Mouse (Mus musculus) limb, embryonic 11.5 days (tissue): ENCODE data around the gene Exosc6. TPM values are rescaled to one million over a fixed set of nuclear protein-coding genes. Genes with fewer than 3 reads are reported as not detected.

Source experiments
- ATAC-seq: fragments of 200-750 bp; cut with Nextera tagmentation; 2 replicates; pipeline ENCODE4 v1.8.0; 2017; ENCODE audit warnings: low read depth; ENCODE audit not compliant: insufficient number of reproducible peaks, low FRiP score, low TSS enrichment
- DNase-seq: peaks from one replicate; pipeline ENCODE4 v3.0.0-alpha.2; 2015; ENCODE audit warnings: low spot score
- H3K27ac ChIP-seq: fragments of 300-500 bp; sonication (generic); replicated peaks from 2 replicates; pipeline ENCODE4 v1.5.1; 2014; ENCODE audit warnings: low read depth, mild to moderate bottlenecking, low read length
- H3K27me3 ChIP-seq: fragments of 300-500 bp; sonication (generic); 2 replicates; pipeline ENCODE4 v1.6.1; 2014; ENCODE audit warnings: mild to moderate bottlenecking, low read length, mixed read lengths; ENCODE audit not compliant: control insufficient read depth, insufficient read depth
- H3K36me3 ChIP-seq: fragments of 300-500 bp; sonication (generic); 2 replicates; pipeline ENCODE4 v1.6.1; 2014; ENCODE audit warnings: mild to moderate bottlenecking, low read length, moderate library complexity, mixed read lengths; ENCODE audit not compliant: control insufficient read depth, insufficient read depth
- H3K4me1 ChIP-seq: fragments of 300-500 bp; sonication (generic); 2 replicates; pipeline ENCODE4 v1.6.1; 2014; ENCODE audit warnings: low read length, mixed read lengths; ENCODE audit not compliant: control insufficient read depth, insufficient read depth
- H3K4me2 ChIP-seq: fragments of 300-500 bp; sonication (generic); 2 replicates; pipeline ENCODE4 v1.6.1; 2014; ENCODE audit warnings: low read depth, mild to moderate bottlenecking, moderate library complexity; ENCODE audit not compliant: severe bottlenecking
- H3K4me3 ChIP-seq: fragments of 300-500 bp; sonication (generic); 2 replicates; pipeline ENCODE4 v1.5.1; 2014; ENCODE audit warnings: low read depth, low read length
- H3K9ac ChIP-seq: fragments of 300-500 bp; sonication (generic); 2 replicates; pipeline ENCODE4 v1.6.1; 2014; ENCODE audit warnings: mild to moderate bottlenecking, low read length
- H3K9me3 ChIP-seq: fragments of 300-500 bp; sonication (generic); 2 replicates; pipeline ENCODE4 v1.6.1; 2016; ENCODE audit warnings: low read length; ENCODE audit not compliant: control insufficient read depth
- WGBS: fragments of 180-500 bp; shearing (Covaris S2); extraction: QIAGEN DNeasy Blood & Tissue Kit; methylation state at CpG from one replicate; pipeline ENCODE4 v1.1.7; 2014; 5-methylcytosine and 5-hydroxymethylcytosine counted together
- polyA plus RNA-seq: library from polyadenylated mRNA; unstranded; fragments of >200 nt; fragmentation: Nextera tagmentation; extraction: Ambion mirVana; gene quantifications from 2 replicates; pipeline ENCODE4 v1.2.1, GENCODE M21; 2014

Exosc6 gene
- polyA plus RNA-seq, 1 experiment from 2014 or later = 31.1 TPM

DNA sequence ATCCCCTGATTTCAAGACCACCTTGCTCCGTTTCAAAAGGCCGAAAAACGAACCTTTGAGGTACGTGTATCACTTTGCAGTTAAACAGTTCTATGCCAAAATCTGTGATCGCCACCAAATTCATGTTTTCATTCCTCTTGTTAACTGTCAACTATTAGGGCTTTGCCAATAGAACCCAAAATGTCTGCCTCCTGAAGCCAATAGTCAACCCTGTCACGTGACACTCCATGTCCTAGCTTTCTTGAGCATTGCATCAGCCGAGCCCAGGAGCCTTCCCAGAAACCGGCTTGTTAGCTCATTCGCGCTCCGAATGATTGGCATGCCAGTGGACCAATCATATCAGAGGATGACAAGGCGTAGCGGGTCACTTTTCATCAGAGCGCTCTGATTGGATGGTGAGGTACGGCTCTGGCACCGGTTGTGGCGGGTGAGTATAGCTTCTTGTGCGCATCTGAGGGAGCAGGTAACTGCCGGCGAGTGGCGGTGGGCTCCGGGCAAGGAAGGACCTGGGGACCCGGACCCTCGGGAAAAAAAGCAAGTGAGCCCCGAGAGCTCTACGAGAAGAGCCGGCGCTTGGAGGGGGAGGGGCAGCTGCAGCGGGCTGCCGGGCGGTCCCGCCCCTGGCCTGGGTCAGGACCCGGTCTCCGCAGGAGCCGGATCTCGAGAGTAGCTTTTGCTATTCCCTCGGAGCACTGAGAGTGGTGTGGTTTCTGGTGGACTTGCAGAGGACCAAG lies 22.5 kb upstream of the Exosc6 start:
- peak overlapping the region; percentile 68 for H3K27ac ChIP-seq
- H3K4me1 ChIP-seq = peaks cover 8% of the 10 kb centered on the region
- H3K36me3 ChIP-seq = peaks cover 11% of the 10 kb centered on the region; the same call in 1 of the 2 replicates
- H3K9me3 ChIP-seq = no peaks in the 10 kb centered on the region
- peak overlapping the region; percentile 75 for H3K9ac ChIP-seq
- no peaks in the 10 kb centered on the region for H3K27me3 ChIP-seq
- peak overlapping the region; percentile 68 for H3K4me2 ChIP-seq
- ATAC-seq (peak; percentile 97), DNase-seq (peak; percentile 97)
- H3K4me3 ChIP-seq = peak overlapping the region; percentile 67
- 5% methylated on average over 37 of the region's 37 CpGs for WGBS

DNA sequence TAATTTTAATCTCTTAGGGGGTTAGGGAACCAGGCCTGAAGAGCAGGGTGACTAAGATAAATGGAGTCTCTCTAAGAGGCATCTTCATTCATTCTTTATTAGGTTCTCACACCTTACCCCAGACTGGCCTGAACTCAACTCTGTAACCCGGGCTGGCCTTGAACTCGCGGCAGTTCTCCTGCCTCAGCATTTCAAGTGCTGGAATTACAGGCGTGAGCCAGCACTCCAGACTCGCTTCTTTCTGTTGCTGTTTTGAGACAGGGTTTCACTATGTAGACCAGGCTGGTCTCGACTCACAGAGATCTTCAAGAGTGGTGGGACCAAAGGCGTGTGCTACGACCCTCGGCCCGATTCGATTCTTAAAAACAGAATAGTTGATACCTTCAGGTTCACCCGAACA lies 21.9 kb upstream of the Exosc6 start:
- peaks cover 11% of the 10 kb centered on the region; the same call in 1 of the 2 replicates for H3K36me3 ChIP-seq
- 17% methylated on average over 12 of the region's 12 CpGs for WGBS
- H3K9ac ChIP-seq = peak overlapping the region; percentile 75
- no peaks in the 10 kb centered on the region for H3K27me3 ChIP-seq
- DNase-seq = peak; percentile 61
- 0 out of 2 replicates have a peak, but pooled peaks have one; percentile 15 for ATAC-seq
- peaks cover 8% of the 10 kb centered on the region for H3K4me1 ChIP-seq
- H3K27ac ChIP-seq = peak overlapping the region; percentile 68
- peak overlapping the region; percentile 67 for H3K4me3 ChIP-seq
- no peaks in the 10 kb centered on the region for H3K9me3 ChIP-seq
- peak overlapping the region; percentile 68 for H3K4me2 ChIP-seq

DNA sequence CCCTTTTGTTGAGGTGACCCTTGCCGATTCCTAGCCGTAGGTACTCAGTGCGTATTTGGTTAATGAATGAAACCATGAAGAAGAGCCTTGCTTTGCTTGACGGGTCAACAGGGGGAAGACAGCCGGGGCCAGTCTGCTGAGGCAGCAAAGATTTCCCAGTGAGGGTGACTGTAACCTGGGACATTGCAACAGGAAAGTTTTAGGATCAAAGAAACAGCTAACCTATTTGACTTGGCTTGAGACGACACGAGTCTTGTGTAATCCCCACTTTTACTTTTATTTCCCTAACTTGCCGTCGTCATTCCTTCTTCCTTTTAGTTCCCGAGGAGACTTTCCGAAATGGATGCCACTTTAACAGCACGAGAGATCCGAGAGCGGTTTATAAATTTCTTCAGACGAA lies 19.5 kb upstream of the Exosc6 start:
- Histone ChIP-seq H3K9ac (no peak overlapping the region), H3K4me1 (peaks cover 8% of the 10 kb centered on the region), H3K4me2 (no peak overlapping the region), H3K9me3 (no peaks in the 10 kb centered on the region), H3K4me3 (no peak overlapping the region), H3K27ac (no peak overlapping the region), H3K36me3 (peaks cover 22% of the 10 kb centered on the region; the same call in 1 of the 2 replicates), H3K27me3 (no peaks in the 10 kb centered on the region)
- 93% methylated on average over 15 of the region's 15 CpGs for WGBS
- no peak for DNase-seq
- no peak for ATAC-seq

DNA sequence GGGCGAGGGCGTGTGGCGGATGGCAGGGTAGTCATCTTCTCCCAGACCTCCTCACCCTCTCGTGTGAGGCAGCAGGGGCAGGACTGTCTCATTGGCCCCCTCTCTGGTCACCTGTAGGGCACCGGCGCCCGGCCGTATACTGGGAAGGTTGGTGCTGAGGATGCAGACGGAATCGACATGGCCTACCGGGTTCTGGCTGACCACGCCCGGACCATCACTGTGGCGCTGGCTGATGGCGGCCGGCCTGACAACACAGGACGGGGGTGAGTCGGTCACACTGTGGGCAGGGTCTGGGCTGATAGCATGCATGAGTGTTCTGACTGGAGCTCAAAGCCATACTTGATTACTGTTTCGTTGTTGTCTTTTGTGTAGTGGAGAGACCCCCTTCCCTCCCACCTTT lies 13.6 kb upstream of the Exosc6 start:
- Histone ChIP-seq H3K27me3 (no peaks in the 10 kb centered on the region), H3K27ac (no peak overlapping the region), H3K9me3 (no peaks in the 10 kb centered on the region), H3K4me3 (no peak overlapping the region), H3K36me3 (peaks cover 55% of the 10 kb centered on the region), H3K4me1 (no peaks in the 10 kb centered on the region), H3K9ac (no peak overlapping the region), H3K4me2 (no peak overlapping the region)
- ATAC-seq (no peak), DNase-seq (no peak)
- WGBS = 95% methylated on average over 19 of the region's 19 CpGs

DNA sequence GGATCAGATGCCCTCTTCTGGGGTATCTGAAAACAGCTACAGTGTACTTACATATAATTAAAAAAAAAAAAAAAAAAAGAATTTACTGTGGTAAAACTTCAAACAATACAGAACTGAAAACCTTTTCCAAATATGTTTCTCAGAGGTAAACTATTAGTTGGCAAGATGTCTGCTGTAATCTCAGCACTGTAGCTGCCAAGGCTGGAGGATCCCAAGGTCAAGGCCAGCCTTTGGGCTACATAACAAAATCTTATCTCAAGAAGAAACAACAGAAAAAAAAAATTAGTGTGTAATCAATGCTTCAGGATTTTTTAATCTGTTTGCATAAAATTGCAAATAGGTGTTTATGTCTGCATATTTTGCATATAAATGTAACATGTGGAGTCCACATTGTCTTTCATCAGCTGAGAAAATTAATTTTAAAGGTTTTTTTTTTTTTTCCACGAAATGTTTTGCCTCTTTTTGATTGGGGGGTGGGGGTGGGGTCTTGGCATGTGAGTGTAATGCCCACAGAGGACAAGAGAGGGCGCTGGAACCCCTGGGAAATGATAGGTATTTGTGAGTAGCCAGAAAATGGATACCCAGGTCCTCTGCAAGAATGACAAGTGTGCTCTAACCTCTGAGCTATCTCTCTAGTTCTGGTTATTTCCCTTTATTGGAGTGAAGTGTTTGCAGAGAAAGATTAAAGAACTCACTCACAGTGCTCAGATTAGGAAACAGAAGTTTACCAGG lies 12.0 kb upstream of the Exosc6 start:
- Histone ChIP-seq H3K4me3 (no peak overlapping the region), H3K27ac (no peak overlapping the region), H3K9ac (no peak overlapping the region), H3K4me2 (no peak overlapping the region), H3K9me3 (no peaks in the 10 kb centered on the region), H3K4me1 (no peaks in the 10 kb centered on the region), H3K27me3 (no peaks in the 10 kb centered on the region), H3K36me3 (peaks cover 63% of the 10 kb centered on the region)
- ATAC-seq (no peak), DNase-seq (no peak)
- WGBS = 56% methylated on average over 2 of the region's 2 CpGs

DNA sequence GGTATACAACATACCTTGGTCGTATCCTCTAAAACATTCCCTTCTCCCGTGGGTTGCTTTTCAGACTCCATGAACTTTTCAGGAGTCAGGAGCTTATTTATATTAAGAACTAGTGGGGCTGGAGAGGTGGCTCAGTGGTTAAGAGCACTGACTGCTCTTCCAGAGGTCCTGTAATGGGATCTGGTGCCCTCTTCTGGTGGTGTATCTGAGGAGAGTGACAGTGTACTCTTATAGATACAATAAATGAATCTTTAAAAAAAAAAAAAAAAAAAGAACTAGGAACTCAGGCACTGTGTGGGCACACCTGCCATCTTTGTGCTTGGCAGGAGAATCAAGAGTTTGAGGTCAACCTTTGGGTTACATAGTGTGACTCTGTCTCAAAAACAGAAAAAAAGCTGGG lies 7.4 kb upstream of the Exosc6 start:
- Histone ChIP-seq H3K4me3 (no peak overlapping the region), H3K4me2 (no peak overlapping the region), H3K9ac (no peak overlapping the region), H3K4me1 (no peaks in the 10 kb centered on the region), H3K9me3 (no peaks in the 10 kb centered on the region), H3K36me3 (peaks cover 59% of the 10 kb centered on the region), H3K27ac (no peak overlapping the region), H3K27me3 (no peaks in the 10 kb centered on the region)
- ATAC-seq (no peak), DNase-seq (no peak)
- 90% methylated on average over 2 of the region's 2 CpGs for WGBS

DNA sequence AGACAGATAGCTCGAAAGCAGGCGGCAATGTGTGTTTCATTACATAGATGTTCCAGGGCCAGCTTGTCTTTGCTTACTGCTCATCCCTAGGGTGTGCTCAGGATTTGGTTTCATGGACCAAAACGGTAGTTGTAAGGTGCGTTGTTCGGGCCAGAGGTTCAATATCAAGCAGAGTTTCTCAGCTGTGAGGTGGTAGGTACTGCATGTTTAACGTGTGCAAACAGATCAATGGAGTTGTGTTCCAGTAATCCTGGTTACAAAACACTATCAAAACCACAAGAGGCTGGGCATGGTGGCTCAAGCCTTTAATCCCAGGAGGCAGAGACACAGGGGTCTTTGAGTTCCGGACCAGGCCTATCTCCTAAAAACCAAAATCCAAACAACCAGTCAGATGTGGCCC lies 7.0 kb upstream of the Exosc6 start:
- H3K27ac ChIP-seq = no peak overlapping the region
- H3K4me2 ChIP-seq = no peak overlapping the region
- H3K9ac ChIP-seq = no peak overlapping the region
- H3K36me3 ChIP-seq = peaks cover 60% of the 10 kb centered on the region
- no peak for DNase-seq
- H3K9me3 ChIP-seq = no peaks in the 10 kb centered on the region
- whole genome bisulfite sequencing = 93% methylated on average over 7 of the region's 7 CpGs
- no peaks in the 10 kb centered on the region for H3K27me3 ChIP-seq
- no peak overlapping the region for H3K4me3 ChIP-seq
- ATAC-seq = no peak
- H3K4me1 ChIP-seq = no peaks in the 10 kb centered on the region

DNA sequence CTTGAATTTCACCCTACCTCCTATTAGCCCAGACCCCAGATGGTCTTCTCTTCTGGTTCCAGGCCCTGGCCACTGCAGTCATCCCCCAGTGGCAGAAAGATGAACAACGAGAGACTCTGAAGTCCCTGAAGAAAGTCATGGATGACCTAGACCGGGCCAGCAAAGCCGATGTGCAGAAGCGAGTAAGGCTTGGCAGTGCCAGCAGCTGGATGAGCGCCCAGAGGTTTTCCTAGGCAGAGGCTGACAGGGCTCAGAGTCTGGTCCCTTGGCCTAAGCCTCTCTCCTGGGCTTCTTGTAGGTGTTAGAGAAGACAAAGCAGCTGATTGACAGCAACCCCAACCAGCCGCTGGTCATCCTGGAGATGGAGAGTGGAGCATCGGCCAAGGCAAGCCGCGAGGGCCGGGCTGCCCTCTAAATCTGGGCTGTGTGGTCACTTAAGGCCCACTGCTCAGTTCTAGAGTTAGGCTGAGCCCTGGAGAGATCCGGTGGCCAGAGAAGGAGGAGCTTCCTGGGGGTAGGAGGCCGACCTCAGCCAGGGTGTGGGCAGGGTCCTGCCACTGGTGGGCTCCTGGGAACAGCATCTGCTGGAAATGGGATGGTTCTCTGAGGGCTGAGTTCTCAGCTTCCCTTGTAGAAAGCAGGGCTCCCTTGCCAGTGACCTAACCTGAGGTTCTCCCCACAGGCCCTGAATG lies 2.2 kb upstream of the Exosc6 start:
- Histone ChIP-seq H3K9me3 (no peaks in the 10 kb centered on the region), H3K9ac (no peak overlapping the region), H3K4me1 (peaks cover 3% of the 10 kb centered on the region; the same call in 1 of the 2 replicates), H3K27ac (no peak overlapping the region), H3K4me2 (no peak overlapping the region), H3K4me3 (no peak overlapping the region), H3K27me3 (no peaks in the 10 kb centered on the region), H3K36me3 (peaks cover 40% of the 10 kb centered on the region)
- ATAC-seq (no peak), DNase-seq (no peak)
- WGBS = 95% methylated on average over 12 of the region's 12 CpGs
